Mouse (Mus musculus): ENCODE data around the gene Gm49450. TPM values are rescaled to one million over a fixed set of nuclear protein-coding genes. Genes with fewer than 3 reads are reported as not detected.

Gm49450 gene
- polyA plus RNA-seq, 1 experiment from 2014 or later, result not detected

- H3K4me2 ChIP-seq (replicated peaks; ENCODE audit: low read depth), result no peak overlapping the region
- no peak overlapping the region for H3K9ac ChIP-seq (ENCODE audit: low read length)
- WGBS, result 63% methylated on average over 3 of the region's 3 CpGs
- no peaks in the 10 kb centered on the region for H3K27me3 ChIP-seq (ENCODE audit: control insufficient read depth, insufficient read depth, low read length)
- H3K9me3 ChIP-seq (ENCODE audit: control insufficient read depth, low read length), result no peaks in the 10 kb centered on the region
- H3K4me3 ChIP-seq (ENCODE audit: low read depth, low read length), result no peak overlapping the region
- no peaks in the 10 kb centered on the region for H3K36me3 ChIP-seq (ENCODE audit: control insufficient read depth, insufficient read depth, low read length)
- no peaks in the 10 kb centered on the region for H3K4me1 ChIP-seq (replicated peaks; ENCODE audit: control insufficient read depth, insufficient read depth)
- no peak overlapping the region for H3K27ac ChIP-seq (replicated peaks)
- ATAC-seq (ENCODE audit: low FRiP score, low TSS enrichment) (no peak), DNase-seq (ENCODE audit: low spot score) (no peak)
- no peak for TF ChIP-seq EP300 (optimal IDR thresholded peaks at IDR 0.05)
- TF ChIP-seq CTCF (IDR thresholded peaks at IDR 0.05; ENCODE audit: low read depth), result no peak
Observed at GRCm38 (mm10) chr15:98959531-98959930, 6.2 kb upstream of the Gm49450 start.

- TF ChIP-seq EP300 (optimal IDR thresholded peaks at IDR 0.05) (no peak), CTCF (IDR thresholded peaks at IDR 0.05; ENCODE audit: low read depth) (no peak)
- no peak for DNase-seq (ENCODE audit: low spot score)
- H3K4me1 ChIP-seq (replicated peaks; ENCODE audit: control insufficient read depth, insufficient read depth), result no peaks in the 10 kb centered on the region
- H3K27ac ChIP-seq (replicated peaks), result no peak overlapping the region
- no peak for ATAC-seq (ENCODE audit: low FRiP score, low TSS enrichment)
- WGBS, result 83% methylated on average over 4 of the region's 4 CpGs
- H3K4me2 ChIP-seq (replicated peaks; ENCODE audit: low read depth), result no peak overlapping the region
- no peaks in the 10 kb centered on the region for H3K27me3 ChIP-seq (ENCODE audit: control insufficient read depth, insufficient read depth, low read length)
- H3K4me3 ChIP-seq (ENCODE audit: low read depth, low read length), result no peak overlapping the region
- H3K9ac ChIP-seq (ENCODE audit: low read length), result no peak overlapping the region
- no peaks in the 10 kb centered on the region for H3K36me3 ChIP-seq (ENCODE audit: control insufficient read depth, insufficient read depth, low read length)
- H3K9me3 ChIP-seq (ENCODE audit: control insufficient read depth, low read length), result no peaks in the 10 kb centered on the region
Observed at GRCm38 (mm10) chr15:98958901-98959420, 5.6 kb upstream of the Gm49450 start.

GRCm38 (mm10) chr15:98957475-98957874 lies 4.1 kb upstream of the Gm49450 start:
- TF ChIP-seq EP300 (optimal IDR thresholded peaks at IDR 0.05) (no peak), CTCF (IDR thresholded peaks at IDR 0.05; ENCODE audit: low read depth) (no peak)
- Histone ChIP-seq H3K4me3 (ENCODE audit: low read depth, low read length) (no peak overlapping the region), H3K36me3 (ENCODE audit: control insufficient read depth, insufficient read depth, low read length) (no peaks in the 10 kb centered on the region), H3K27me3 (ENCODE audit: control insufficient read depth, insufficient read depth, low read length) (no peaks in the 10 kb centered on the region), H3K4me2 (replicated peaks; ENCODE audit: low read depth) (no peak overlapping the region), H3K9ac (ENCODE audit: low read length) (no peak overlapping the region), H3K9me3 (ENCODE audit: control insufficient read depth, low read length) (no peaks in the 10 kb centered on the region), H3K27ac (replicated peaks) (no peak overlapping the region), H3K4me1 (replicated peaks; ENCODE audit: control insufficient read depth, insufficient read depth) (no peaks in the 10 kb centered on the region)
- 56% methylated on average over 5 of the region's 5 CpGs for WGBS
- DNase-seq (ENCODE audit: low spot score) (no peak), ATAC-seq (ENCODE audit: low FRiP score, low TSS enrichment) (no peak)

DNA sequence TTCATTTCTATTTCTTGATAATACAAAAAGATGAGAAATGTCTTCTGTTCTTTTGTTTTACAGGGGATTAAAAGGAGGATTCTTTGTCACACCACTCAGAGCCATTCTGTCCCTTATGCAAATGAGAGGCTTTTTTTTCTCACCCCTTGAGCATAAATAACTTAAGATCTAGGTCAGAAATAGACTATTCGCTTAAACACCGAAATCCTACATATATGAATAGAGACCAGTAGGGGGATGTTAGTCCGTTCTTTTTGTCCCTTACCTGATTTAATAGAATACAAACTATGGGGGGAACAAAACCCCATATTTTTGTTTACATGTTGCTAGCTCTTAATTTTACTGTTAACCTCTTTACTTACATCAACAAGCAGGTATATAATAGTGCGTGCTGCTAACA lies 2.6 kb upstream of the Gm49450 start:
- 90% methylated on average over 4 of the region's 4 CpGs for WGBS
- H3K27ac ChIP-seq (replicated peaks), result no peak overlapping the region
- DNase-seq (ENCODE audit: low spot score) (no peak), ATAC-seq (ENCODE audit: low FRiP score, low TSS enrichment) (no peak)
- H3K36me3 ChIP-seq (ENCODE audit: control insufficient read depth, insufficient read depth, low read length), result no peaks in the 10 kb centered on the region
- H3K9ac ChIP-seq (ENCODE audit: low read length), result no peak overlapping the region
- no peaks in the 10 kb centered on the region for H3K4me1 ChIP-seq (replicated peaks; ENCODE audit: control insufficient read depth, insufficient read depth)
- no peak overlapping the region for H3K4me2 ChIP-seq (replicated peaks; ENCODE audit: low read depth)
- H3K4me3 ChIP-seq (ENCODE audit: low read depth, low read length), result no peak overlapping the region
- no peaks in the 10 kb centered on the region for H3K9me3 ChIP-seq (ENCODE audit: control insufficient read depth, low read length)
- H3K27me3 ChIP-seq (ENCODE audit: control insufficient read depth, insufficient read depth, low read length), result no peaks in the 10 kb centered on the region
- TF ChIP-seq EP300 (optimal IDR thresholded peaks at IDR 0.05) (no peak), CTCF (IDR thresholded peaks at IDR 0.05; ENCODE audit: low read depth) (no peak)

DNA sequence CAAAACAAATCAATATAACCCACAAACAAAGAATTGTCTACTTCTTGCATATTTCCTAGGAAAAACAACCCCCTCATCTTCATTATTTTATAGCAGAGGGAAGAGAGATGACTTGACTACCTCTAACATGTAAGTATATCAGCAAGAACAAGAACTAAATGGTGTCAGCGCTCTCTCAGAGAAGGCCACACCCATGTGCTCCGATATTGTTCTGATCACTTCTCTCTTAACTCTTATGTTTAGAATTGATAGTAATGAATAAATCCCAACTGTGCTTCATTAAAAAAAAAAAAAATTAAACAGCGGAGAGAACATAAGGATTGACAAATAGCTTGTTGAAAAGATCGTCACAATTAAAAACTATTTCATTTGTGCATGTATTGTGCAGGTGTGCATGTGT lies 2.0 kb upstream of the Gm49450 start:
- Histone ChIP-seq H3K27me3 (ENCODE audit: control insufficient read depth, insufficient read depth, low read length) (no peaks in the 10 kb centered on the region), H3K27ac (replicated peaks) (no peak overlapping the region), H3K4me3 (ENCODE audit: low read depth, low read length) (no peak overlapping the region), H3K4me2 (replicated peaks; ENCODE audit: low read depth) (no peak overlapping the region), H3K9ac (ENCODE audit: low read length) (no peak overlapping the region), H3K9me3 (ENCODE audit: control insufficient read depth, low read length) (no peaks in the 10 kb centered on the region), H3K4me1 (replicated peaks; ENCODE audit: control insufficient read depth, insufficient read depth) (no peaks in the 10 kb centered on the region), H3K36me3 (ENCODE audit: control insufficient read depth, insufficient read depth, low read length) (no peaks in the 10 kb centered on the region)
- 75% methylated on average over 4 of the region's 4 CpGs for WGBS
- ATAC-seq (ENCODE audit: low FRiP score, low TSS enrichment) (no peak), DNase-seq (ENCODE audit: low spot score) (no peak)
- TF ChIP-seq CTCF (IDR thresholded peaks at IDR 0.05; ENCODE audit: low read depth) (no peak), EP300 (optimal IDR thresholded peaks at IDR 0.05) (no peak)

DNA sequence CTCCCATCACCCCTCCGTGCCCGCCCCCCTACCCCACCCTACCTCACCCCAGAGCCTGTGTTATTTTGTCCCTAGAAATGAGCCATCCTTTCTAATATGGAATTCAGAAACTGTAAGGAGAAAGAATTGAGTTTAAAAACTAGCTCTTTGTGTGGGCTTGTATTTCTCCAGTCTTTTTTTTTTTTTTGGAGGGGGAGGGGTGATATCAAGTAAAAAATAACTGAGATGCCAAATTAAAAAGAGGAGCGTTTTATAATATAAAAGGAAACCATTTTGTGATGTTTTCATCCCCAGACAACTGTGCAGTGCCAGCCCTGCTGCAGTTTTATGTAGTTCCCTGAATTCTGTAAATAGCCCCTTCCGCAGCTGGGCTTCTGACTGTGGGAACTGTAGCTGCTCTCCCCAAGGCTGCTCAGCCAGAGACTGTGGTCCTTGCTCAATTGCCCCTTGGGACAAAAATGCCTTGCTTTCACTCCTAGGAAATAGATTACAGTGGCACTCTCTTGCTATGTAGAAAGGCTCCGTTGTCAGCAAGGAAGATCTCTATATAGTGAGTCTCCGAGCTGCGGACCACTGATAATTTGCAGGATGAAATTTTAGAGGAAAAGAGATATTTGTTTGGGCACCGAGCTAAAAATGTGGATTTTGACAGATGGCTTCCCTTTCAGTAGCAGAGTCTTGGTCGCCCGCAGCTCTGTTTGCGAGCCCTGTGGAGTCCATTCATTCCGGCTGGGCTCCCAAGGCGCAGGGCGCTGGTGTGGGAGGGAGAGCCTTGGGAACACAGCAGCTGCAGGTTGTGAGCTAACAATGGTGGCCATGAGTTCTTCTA lies 1.3 kb upstream of the Gm49450 start:
- ATAC-seq (ENCODE audit: low FRiP score, low TSS enrichment) (no peak), DNase-seq (ENCODE audit: low spot score) (no peak)
- Histone ChIP-seq H3K27ac (replicated peaks) (no peak overlapping the region; the same call in 1 of the 2 replicates), H3K36me3 (ENCODE audit: control insufficient read depth, insufficient read depth, low read length) (no peaks in the 10 kb centered on the region), H3K27me3 (ENCODE audit: control insufficient read depth, insufficient read depth, low read length) (no peaks in the 10 kb centered on the region), H3K4me2 (replicated peaks; ENCODE audit: low read depth) (peak overlapping the region; percentile 1; the same call in 1 of the 2 replicates), H3K4me1 (replicated peaks; ENCODE audit: control insufficient read depth, insufficient read depth) (no peaks in the 10 kb centered on the region), H3K4me3 (ENCODE audit: low read depth, low read length) (no peak overlapping the region; the same call in 1 of the 2 replicates), H3K9ac (ENCODE audit: low read length) (no peak overlapping the region), H3K9me3 (ENCODE audit: control insufficient read depth, low read length) (no peaks in the 10 kb centered on the region)
- 36% methylated on average over 14 of the region's 14 CpGs for WGBS
- TF ChIP-seq EP300 (optimal IDR thresholded peaks at IDR 0.05), result no peak
- TF ChIP-seq CTCF (IDR thresholded peaks at IDR 0.05; ENCODE audit: low read depth), result no peak
